Mouse (Mus musculus): ENCODE measurements at regions not wholly inside any gene's neighbourhood (a gene's known extent, or its start where the extent isn't known, plus 50 kb on each side); places are given as distances from the start of the nearest gene placed in this dataset.
A peak's percentile ranks its signal among the peaks of the same experiment; 100 is the strongest.

DNA sequence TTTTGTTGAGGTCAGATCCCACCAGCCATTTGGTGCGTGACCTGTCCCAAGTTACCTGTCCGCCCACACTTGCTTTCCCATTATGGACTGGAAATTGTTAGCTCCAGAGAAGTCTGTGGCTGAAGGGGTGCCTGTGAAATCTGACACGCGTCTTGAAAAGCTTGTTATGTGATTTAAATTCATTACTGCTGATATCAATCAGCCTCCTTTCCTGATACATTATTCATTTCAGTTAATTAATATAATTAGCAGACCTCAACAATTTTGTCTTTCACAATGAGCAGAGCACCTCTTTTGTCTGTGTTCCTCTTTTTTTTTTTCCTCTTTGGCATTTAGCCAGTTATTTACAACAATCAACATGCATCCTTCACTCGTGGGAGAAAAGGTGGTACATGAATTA is 58.6 kb upstream of the Grip1 start:
- no peak for DNase-seq (ENCODE audit: low read depth)

DNA sequence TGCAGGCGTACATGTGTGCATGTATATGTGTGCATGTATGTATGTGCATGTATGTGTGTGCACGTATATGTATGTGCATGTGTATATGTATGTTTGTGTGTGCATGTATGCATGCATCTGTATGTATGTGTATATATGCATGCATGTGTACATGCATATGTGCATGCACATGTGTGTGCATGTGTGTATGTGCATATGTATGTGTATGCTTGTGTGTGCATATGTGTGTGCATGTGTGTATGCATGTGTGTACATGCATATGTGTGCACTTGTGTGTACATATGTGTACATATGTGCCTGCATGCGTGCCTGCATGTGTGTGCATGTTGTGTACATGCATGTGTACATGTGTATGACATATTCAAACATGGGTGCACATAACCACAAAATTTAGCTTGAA is 65.7 kb upstream of the Grip1 start:
- no peak for DNase-seq (ENCODE audit: low read depth)

DNA sequence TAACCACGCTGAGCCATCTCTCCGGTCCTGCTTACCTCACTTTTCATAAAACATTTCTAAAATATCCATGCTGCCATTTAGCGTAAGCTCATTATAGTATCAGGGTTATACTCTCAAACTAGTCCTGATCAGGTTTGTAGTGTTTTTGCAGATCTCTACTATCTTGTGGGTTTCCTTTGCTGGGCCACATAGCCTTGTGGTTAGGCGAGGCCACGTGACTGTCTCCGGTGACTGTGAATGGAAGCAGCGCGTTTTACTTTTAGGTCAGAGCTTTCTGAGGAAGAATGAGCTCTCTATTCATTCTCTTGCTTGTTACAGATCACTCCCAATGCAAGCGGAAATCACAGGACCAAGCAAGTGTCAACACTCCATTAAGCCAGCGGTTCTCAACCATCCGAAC is 71.4 kb upstream of the Grip1 start:
- peak; percentile 68 for DNase-seq (ENCODE audit: low read depth)

DNA sequence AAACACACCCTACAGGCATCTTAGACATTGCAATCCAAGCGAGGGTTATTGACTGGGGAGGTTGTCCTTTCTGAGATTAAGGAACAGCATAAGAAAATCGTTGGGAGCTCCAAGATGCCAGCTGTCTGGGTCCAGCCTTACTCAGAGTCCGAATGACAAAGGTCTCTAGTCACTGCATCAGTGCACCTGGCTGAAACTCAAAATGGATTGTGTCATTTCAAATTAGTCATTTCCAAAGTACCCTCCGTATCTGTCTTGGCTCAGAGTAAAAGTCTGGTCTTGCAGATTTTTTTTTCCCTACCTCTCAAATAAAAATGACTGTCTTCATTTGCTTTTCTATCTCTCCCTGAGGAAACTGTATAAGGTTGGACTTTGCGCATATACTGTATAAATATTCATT is 85.1 kb upstream of the Grip1 start:
- DNase-seq (ENCODE audit: low read depth): no peak

DNA sequence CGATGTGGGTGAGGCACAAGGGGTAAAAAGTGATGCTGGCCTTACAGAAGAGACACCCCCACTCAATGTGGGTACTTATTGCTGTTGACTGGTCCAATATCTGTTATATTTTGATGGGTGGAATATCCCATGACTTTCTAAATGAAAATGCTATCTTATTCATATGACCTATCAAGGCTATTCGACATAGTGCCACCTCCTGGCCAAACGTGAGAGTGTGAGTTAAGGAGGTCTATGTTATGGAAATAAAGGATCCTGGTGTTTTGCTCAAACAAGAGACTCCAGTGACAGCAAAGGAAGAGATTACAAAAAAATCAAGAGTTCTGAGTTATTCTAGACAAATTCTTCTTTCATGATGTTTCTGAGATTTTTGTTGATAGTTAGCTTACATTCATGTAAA is 90.0 kb upstream of the Grip1 start:
- peak; percentile 56 for DNase-seq (ENCODE audit: low read depth)

DNA sequence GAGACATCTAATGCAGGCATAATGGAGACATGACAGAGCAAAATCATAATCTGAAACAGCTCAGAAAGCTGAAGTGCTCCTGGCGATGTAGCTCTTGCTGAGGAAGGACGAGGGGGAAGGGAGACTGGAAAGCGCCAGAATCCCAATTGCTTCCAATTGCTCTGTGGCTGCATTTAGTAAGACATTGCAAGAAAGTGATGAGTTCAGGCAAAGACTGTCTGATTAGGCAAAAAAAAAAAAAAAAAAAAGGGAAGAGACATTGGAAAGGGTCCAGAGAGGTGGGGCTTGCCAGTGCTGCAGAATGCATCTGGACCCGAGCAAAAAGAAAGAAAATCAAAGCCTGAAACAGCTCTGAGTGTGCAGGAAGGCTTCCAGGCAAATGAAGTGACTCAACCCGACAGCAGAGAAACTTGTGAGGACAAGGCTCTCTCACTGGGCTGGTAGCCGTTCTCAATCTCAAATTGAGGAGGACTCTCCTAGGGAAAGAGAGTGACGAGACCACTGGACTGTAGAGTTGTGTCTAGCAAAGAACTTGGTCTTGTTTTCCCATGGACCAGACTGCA is 94.8 kb upstream of the Grip1 start:
- DNase-seq (ENCODE audit: low read depth): no peak

DNA sequence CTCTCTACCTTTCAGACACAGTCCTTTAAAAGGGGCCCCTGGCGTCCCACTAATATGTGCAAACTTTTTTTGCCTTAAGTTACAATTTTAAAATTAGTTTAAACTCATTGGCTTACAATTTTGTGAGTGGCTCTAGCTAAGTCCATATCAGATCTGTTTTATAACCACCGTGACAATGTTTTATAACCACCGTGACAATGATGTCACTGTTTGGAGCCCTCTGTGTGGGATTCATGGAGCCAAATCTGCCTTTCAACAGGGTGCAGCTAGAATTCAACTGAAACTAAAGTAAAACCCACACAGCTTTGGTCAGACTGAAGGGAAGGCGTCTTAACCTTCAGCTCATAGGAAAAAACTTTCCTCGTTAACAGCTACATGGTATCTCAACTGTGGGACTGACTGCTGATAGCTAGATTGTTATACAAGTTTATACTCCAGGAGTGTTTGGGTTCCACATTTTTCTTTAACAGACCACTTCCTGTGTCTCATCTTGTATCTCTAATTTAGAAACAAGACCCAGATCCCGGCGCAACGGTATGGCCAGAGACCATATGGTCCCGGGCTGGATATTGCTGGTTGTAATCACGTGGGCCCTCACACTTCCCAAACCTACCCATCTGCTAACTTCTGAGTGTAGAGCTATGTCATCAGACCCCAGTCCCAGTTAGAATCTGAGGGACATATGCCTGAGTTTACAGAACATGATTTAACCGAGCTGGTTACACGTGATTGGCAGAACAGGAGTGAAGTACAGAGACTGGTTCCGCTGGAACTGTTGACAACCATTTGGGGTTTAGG is 102.7 kb upstream of the Cand1 start:
- DNase-seq (ENCODE audit: low read depth): no peak

DNA sequence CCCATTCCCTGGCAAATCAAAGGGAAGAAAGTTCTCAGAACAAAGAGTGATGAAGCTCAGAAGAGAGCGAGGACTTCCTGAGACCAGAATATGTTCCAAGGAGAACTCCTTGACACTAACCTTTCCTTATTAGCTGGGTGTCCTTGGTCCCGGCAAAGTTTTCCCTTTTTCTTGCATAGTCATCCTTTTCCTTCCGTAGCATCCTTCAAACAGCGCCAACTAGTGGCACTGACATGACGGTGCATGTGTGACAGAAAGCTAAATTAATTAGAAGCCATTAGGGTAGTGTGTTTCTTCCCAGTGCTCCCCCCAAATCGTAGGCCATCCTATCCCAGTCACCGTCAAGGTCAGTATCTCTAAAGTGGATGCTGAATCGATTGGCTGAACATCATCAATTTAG is 100.5 kb upstream of the Cand1 start:
- no peak for DNase-seq (ENCODE audit: low read depth)

DNA sequence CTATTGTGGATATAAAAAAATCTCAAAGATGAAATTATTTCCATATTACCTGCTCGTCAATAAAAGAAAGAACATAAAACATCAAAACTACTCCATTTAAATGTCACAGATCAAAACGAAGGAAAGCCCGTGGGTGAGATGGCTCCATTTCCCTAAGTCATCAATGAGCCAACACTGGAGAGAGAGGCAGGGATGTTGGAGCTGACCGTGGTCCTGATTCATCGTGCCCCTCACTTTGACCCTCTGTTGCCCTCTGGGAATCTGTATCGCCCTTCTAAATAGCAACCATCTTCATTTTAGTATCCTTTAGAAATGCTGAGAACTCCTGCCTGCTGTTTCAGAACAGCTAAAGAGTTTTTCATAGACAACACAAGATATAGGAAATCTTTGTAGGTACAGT is 87.1 kb upstream of the Cand1 start:
- DNase-seq (ENCODE audit: low read depth): no peak

DNA sequence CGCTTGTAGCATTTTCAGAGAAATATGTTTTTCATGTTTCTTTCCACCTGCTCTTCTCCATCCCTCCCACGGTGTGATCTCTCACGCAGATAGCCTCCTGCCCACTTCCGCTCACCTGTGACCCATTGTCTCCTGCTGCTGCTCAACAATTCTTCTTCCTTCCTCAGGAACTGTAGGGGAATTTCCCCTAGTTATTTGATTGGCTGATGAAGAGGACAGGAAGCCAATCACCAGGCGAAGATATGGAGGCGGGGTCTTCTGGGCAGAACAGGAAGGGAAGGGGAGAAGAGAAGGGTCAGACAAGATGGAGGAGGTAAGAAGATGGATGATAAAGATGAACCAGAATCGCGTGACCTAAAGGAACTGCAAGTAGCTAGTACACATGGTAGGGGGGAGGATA is 80.1 kb upstream of the Cand1 start:
- no peak for DNase-seq (ENCODE audit: low read depth)

DNA sequence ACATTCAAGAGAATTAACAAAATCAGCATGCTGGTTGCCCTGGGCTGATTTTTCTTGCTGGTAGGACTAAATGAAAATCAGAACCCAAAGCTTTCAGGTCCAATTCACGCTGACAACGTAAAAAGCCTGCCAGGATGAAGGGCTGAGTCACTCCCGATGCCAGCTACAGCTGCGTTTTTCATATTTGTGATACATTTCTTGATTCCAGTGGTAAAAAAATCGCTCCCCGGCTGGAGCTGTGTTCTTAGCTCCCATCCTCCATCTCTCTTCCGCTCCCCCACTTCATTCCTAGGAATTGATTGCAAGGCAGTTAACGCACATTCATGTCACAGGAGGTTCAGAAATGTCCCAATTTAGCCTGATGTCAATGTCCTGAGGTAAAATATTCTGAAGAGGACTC is 78.6 kb upstream of the Cand1 start:
- no peak for DNase-seq (ENCODE audit: low read depth)

DNA sequence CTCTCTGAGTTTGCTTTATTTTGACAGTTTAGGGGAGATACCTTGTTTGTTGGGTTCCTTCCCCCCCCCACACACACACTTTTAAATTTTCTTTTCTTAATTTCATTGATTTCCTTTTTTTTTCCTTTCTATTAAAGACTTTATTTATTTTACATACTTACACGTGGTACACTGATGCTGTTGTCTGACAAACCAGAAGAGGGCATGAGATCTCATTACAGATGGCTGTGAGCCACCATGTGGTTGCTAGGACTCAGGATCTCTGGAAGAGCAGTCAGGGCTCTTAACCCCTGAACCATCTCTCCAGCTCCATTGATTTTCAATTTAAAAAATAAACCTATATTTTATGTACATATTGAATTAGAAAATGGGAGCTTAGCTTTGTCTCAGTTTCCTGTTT is 71.7 kb upstream of the Cand1 start:
- no peak for DNase-seq (ENCODE audit: low read depth)

DNA sequence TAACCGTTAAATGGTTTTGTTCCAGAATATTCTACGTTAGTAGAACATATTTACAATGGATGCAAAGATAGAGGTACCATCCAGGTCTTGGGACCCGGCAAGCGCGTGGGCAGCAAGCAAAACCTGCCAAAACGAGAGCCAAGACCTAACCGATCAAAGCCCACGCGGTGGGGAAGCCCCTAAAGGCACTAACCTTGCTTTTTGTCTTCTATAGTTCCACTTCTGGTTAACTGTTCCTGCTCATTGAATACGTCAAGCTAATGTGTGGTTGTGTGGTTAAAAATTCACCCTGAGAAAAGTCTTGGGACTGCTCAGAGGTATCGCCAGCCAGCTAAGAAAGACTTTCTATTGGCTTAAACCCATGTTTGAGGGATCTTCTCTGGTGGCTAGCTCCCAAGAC is 55.9 kb upstream of the Cand1 start:
- no peak for DNase-seq (ENCODE audit: low read depth)

DNA sequence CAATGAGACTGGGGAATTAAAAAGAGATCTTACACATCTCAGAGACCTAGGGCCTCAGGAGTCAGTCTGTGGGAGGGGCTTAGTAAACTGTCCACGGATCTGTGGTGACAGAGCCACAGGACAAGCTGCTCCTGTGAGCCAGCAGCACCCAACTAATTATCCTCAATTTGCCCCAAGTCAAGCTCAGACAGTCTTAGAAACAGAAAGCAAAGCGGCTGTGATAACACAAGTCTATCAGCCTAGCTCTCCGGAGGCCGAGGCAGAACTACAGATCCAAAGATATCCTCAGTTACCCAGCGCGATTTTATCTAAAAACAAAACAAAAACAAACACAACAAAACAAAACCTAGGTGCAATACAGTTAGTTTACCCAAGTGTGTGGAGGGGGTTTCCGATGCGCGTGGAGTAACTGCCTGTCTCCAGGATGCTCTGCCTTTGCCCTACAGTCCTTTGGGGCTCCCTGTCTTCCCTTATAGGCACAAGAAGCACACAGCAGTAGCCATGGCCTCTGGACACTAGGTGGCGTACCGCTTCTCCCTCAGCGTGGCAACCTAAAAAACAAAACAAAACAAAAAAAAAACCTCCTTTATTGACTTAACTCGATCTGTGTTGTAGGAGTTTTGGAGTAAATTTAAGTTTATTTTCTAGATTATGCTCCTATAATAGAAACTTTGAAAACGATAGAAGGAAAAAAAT is 54.7 kb upstream of the Cand1 start:
- peak; percentile 71 for DNase-seq (ENCODE audit: low read depth)

DNA sequence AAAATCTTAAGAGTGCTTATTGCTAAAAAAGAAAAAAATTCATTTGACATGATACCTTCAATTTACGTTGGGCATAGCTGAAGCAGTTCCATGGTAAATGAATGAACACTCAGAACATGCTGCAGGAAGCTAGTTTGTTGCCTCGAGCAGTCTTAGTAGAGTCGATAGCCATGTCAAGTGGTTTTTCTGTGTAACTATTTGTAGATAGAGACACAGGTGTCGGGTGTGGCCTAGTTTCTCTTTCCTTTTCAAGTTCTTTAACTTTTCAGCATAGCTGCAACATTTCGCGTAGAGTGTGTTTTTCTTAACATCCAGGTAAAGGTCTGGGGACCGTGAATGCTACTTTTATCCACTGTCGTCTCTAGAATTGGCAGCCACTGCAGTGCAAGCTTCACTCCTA is 53.5 kb upstream of the Cand1 start:
- DNase-seq (ENCODE audit: low read depth): peak; percentile 33
